Mouse (Mus musculus) urinary bladder, postnatal 0 days (tissue): ENCODE measurements around the gene Tmem255a. TPM values are rescaled to one million over a fixed set of nuclear protein-coding genes. Genes with fewer than 3 reads are reported as not detected.

Experiments
- microRNA-seq: library from miRNA; unstranded; fragments of <30 nt; microRNA quantifications from one replicate; pipeline ENCODE4, GENCODE M21; 2016
- polyA plus RNA-seq: library from polyadenylated mRNA; unstranded; fragments of >200 nt; fragmentation: Nextera tagmentation; extraction: Ambion mirVana; gene quantifications from 2 replicates; pipeline ENCODE4 v1.2.1, GENCODE M21; 2015

Gene Tmem255a
- 13.2 and 13.5 TPM in 2 replicates for polyA plus RNA-seq

DNA sequence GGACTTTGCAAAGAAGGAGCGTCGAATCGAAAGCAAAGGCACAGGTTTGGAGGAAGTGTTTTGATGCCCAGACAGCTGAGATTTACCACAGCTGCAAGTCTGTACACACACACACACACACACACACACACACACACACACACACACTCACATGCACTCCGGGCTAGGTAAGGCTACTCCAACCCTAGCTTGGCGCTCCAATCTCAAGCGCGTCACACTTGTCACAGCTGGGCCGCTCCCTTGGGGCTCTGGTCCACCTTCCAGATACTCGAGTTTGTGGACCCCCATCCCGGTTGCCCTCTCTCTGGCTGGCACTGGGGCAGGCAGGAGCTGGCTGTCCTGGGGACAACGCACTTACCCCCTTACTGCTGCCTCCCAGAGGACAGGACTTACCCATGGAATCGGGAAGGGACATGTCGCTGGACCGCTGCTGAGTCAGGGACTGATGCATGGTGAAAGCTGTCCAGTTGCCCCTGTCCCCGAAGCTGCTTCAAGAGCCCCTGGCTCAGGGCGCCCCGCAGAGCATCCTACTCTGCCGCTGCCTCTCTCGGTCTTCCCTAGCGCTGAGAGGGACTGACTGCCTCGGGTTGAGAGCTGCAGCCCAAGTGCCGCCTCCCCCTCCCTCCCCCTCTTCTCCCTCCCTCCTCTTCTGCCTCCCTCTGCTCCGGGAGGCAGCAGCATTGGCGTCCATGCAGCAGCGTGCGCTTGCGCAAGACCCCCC, at the start of gene Tmem255a:
Gene Tmem255a, minus strand, starts transcription at position 589 of the 721 bp plus-strand sequence.

DNA sequence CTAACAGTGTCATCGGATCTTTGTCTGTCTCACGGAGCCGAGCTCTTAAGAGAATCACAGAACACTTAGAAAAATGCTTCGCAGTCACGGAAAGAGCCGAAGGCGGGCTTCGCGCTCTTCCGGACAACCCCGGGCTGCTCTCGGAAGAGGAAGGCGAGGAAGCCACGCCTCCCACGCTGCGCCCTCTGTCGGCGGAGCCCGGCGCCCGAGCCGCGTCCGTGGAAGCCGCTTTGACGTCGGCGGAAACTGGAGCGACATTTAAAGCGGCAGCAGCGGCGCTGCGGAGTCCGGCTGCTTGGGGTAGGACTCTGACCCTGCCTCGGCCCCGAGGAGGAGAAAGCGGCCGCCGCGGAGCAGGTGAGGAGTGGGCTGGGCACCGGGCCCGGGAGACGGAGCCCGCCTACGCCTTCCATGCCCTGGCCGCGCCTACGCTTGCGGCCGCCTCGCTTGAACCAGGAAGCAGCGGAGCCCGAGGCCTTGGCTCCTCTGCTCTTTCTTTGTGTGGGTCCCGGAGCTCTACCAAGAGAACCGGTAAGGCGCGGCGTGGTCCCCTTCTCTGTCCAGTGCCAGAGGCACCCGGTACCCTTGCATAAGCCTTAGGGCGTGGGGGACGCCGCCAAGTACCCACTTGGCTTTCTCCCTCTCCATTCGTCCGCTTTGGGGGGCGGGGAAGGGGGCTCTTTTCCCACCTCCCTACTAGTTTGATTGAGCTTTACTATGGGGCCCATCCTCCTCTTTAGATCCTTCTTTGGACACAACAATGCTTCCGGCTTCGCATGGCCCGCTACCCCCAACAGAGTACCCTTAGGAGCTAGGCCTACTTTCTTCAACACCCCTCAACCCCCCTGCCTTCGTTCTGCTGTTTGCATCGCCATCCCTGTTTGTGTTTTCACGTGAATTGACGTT, 62.4 kb downstream of the Tmem255a start, which contains the start of gene Zbtb33:
Gene Zbtb33, plus strand, starts transcription at position 242 of the 906 bp plus-strand sequence.

Small RNA genes within 50 kb of the gene (microRNA-seq; reads per million reads assigned to microRNA genes)
- not detected for gene Mir3110

Other genes with a start within 250 kb of the Tmem255a start
- gene Btg1-ps1, start 233.6 kb downstream of the Tmem255a start, polyA plus RNA-seq = not detected in 2 replicates
- not detected in 2 replicates for gene Btg1-ps2, start 209.3 kb downstream of the Tmem255a start, polyA plus RNA-seq
- gene Rhox10, start 186.0 kb downstream of the Tmem255a start, polyA plus RNA-seq = not detected in 2 replicates
- gene Rhox11, start 167.3 kb downstream of the Tmem255a start, polyA plus RNA-seq = not detected in 2 replicates
- not detected in 2 replicates for gene Rhox12, start 141.5 kb downstream of the Tmem255a start, polyA plus RNA-seq
- gene Rhox13, start 131.2 kb downstream of the Tmem255a start, polyA plus RNA-seq = not detected in 2 replicates
- 1.4 TPM in 2 replicates for gene Zbtb33, start 62.6 kb downstream of the Tmem255a start, polyA plus RNA-seq
- 0.06 TPM in 1 of 2 replicates, not detected in the other for gene Atp1b4, start 63.7 kb upstream of the Tmem255a start, polyA plus RNA-seq
- gene Lamp2, start 204.0 kb upstream of the Tmem255a start, polyA plus RNA-seq = 141 and 143 TPM in 2 replicates